In the genomic region with DNA sequence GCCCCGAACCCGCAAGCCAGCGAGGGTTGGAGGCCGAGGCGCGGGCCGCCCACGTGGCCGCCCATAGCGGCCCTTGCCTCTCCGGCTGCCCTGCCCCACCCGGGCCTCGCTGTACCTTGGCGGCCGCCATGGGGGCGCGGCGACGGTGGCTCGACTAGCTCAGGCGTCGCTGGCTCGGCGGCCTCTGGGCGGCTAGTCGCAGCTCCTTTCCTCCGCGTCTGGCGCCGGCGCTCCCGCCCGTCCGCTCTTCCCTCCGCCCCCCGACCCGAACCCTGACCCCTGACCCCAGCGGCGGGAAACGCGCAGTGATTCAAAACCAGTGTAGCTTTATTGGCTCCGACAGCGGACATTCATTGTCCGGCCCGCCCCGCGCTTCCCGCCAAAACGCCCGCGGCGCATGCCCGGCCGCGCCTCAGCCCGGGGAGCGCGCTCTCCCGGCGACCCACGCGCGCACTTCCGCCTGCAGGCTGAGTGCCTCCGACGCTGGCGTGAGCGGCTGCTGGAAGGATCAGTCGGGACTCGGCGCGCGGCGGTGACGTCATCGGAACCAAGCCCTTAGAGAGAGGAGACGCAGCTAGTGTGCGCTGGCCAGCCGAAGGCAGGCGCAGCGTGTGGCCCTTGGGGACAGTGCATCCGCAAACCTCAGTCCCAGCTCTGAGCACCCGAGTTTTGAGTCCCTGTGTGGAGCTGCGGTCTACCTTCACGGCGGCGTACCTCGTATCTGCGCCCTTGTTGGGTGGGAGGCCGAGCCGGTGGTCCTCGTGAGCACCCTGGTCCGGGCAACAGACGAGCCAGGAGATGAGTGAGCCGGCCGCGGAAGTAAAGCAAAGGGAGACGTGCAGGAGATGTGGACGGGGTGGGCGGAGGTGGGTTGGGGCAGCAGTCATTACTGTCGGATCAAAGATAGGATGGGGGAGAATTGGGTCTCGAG, we compare ENCODE assay signal across 7 mouse cellular contexts. TPM values are rescaled to one million over a fixed set of nuclear protein-coding genes. Genes with fewer than 3 reads are reported as not detected.
DNase-seq lines count a peak whose midpoint lies in the region; ATAC-seq and TF ChIP-seq lines count a peak whose summit lies in the region.

Gene Trmt2a, plus strand, starts transcription at position 247 of the 931 bp plus-strand sequence.
Gene Ranbp1, minus strand, starts transcription at position 300 of the 931 bp plus-strand sequence.

- H3K36me3 ChIP-seq in embryonic facial prominence, embryonic 10.5 days (replicated peaks), result peaks cover 73% of the 10 kb centered on the region
- H3K36me3 ChIP-seq in intestine, postnatal 0 days (ENCODE audit: control insufficient read depth, insufficient read depth), result peaks cover 53% of the 10 kb centered on the region
- peaks cover 65% of the 10 kb centered on the region for H3K36me3 ChIP-seq in midbrain, embryonic 12.5 days
- H3K36me3 ChIP-seq in small intestine, adult 2 months (ENCODE audit: control insufficient read depth, insufficient read depth, low read length), result peaks cover 44% of the 10 kb centered on the region

- peaks cover 47% of the 10 kb centered on the region for H3K4me1 ChIP-seq in embryonic facial prominence, embryonic 10.5 days
- 0 out of 2 replicates have a peak, but pooled peaks cover 8% of the 10 kb centered on the region for H3K4me1 ChIP-seq in intestine, postnatal 0 days (replicated peaks; ENCODE audit: control insufficient read depth, insufficient read depth, low read length)
- H3K4me1 ChIP-seq in midbrain, embryonic 12.5 days, result peaks cover 42% of the 10 kb centered on the region
- peaks cover 5% of the 10 kb centered on the region for H3K4me1 ChIP-seq in small intestine, adult 2 months (ENCODE audit: control insufficient read depth, insufficient read depth, insufficient read length, low read length)

- H3K27me3 ChIP-seq in embryonic facial prominence, embryonic 10.5 days (replicated peaks; ENCODE audit: low read depth, poor library complexity, severe bottlenecking), result no peaks in the 10 kb centered on the region
- no peaks in the 10 kb centered on the region for H3K27me3 ChIP-seq in intestine, postnatal 0 days (replicated peaks; ENCODE audit: control insufficient read depth, insufficient read depth, low read length)
- H3K27me3 ChIP-seq in midbrain, embryonic 12.5 days, result no peaks in the 10 kb centered on the region
- no peaks in the 10 kb centered on the region for H3K27me3 ChIP-seq in small intestine, adult 2 months (ENCODE audit: control insufficient read depth, insufficient read depth, low read length)

- H3K9me3 ChIP-seq in embryonic facial prominence, embryonic 10.5 days, result no peaks in the 10 kb centered on the region
- no peaks in the 10 kb centered on the region for H3K9me3 ChIP-seq in intestine, postnatal 0 days (ENCODE audit: control insufficient read depth)
- no peaks in the 10 kb centered on the region for H3K9me3 ChIP-seq in midbrain, embryonic 12.5 days

- intact Hi-C loops in left cerebral cortex, postnatal 4 days (cut with DNase I), result no loop called here

- TF ChIP-seq POLR2A in small intestine, adult 2 months (IDR thresholded peaks at IDR 0.05; ENCODE audit: low read depth, low read length), result peak; percentile 60

- H3K27ac ChIP-seq in embryonic facial prominence, embryonic 10.5 days (replicated peaks), result peak within 1 kb of the TSS; percentile 96
- peak within 1 kb of the TSS; percentile 82 for H3K27ac ChIP-seq in intestine, postnatal 0 days (ENCODE audit: low read depth, low read length)
- peak within 1 kb of the TSS; percentile 92 for H3K27ac ChIP-seq in midbrain, embryonic 12.5 days (replicated peaks)
- H3K27ac ChIP-seq in small intestine, adult 2 months (ENCODE audit: insufficient read depth, low read depth, low read length), result peak within 1 kb of the TSS; percentile 57

- H3K4me2 ChIP-seq in intestine, postnatal 0 days (replicated peaks; ENCODE audit: low read depth), result peak within 1 kb of the TSS; percentile 93
- peak within 1 kb of the TSS; percentile 93 for H3K4me2 ChIP-seq in midbrain, embryonic 12.5 days (replicated peaks)

- no peak for TF ChIP-seq CTCF in intestine, postnatal 0 days (IDR thresholded peaks at IDR 0.05; ENCODE audit: low read depth)
- no peak for TF ChIP-seq CTCF in small intestine, adult 2 months (IDR thresholded peaks at IDR 0.05; ENCODE audit: extremely low read depth, insufficient read length, insufficient replicate concordance, low read depth, low read length)

- H3K4me3 ChIP-seq in embryonic facial prominence, embryonic 10.5 days, result peak within 1 kb of the TSS; percentile 77
- H3K4me3 ChIP-seq in intestine, postnatal 0 days (ENCODE audit: low read depth, low read length), result peak within 1 kb of the TSS; percentile 88
- peak within 1 kb of the TSS; percentile 96 for H3K4me3 ChIP-seq in midbrain, embryonic 12.5 days
- H3K4me3 ChIP-seq in small intestine, adult 2 months (ENCODE audit: low read depth, low read length), result peak within 1 kb of the TSS; percentile 78

- WGBS in embryonic facial prominence, embryonic 10.5 days, result under 1% methylated on average over 102 of the region's 102 CpGs
- under 1% methylated on average over 95 of the region's 102 CpGs for WGBS in intestine, postnatal 0 days
- WGBS in midbrain, embryonic 12.5 days, result under 1% methylated on average over 101 of the region's 102 CpGs
- WGBS in small intestine, adult 2 months, result under 1% methylated on average over 102 of the region's 102 CpGs

- H3K9ac ChIP-seq in intestine, postnatal 0 days (ENCODE audit: low read depth, low read length), result peak within 1 kb of the TSS; percentile 86
- peak within 1 kb of the TSS; percentile 92 for H3K9ac ChIP-seq in midbrain, embryonic 12.5 days (replicated peaks)

- peak; percentile 98 for DNase-seq in adrenal gland, postnatal 10 days
- peak; percentile 99 for DNase-seq in embryonic facial prominence, embryonic 10.5 days (ENCODE audit: low spot score)
- DNase-seq in gonadal fat pad, adult 2 months (ENCODE audit: low read depth), result peak; percentile 63
- DNase-seq in left cerebral cortex, postnatal 4 days, result peak; percentile 99

- peak; percentile 96 for ATAC-seq in intestine, postnatal 0 days
- peak; percentile 95 for ATAC-seq in midbrain, embryonic 12.5 days (ENCODE audit: low FRiP score, low read depth)

RNA-seq across cellular contexts. Expression of gene Trmt2a, which starts in this region (rescaled TPM):
- total RNA-seq in adrenal gland, postnatal 10 days (2021), result 10 to 100 TPM; 34.2 to 46.7 TPM
- 116 and 120 TPM in 2 replicates for polyA plus RNA-seq in embryonic facial prominence, embryonic 10.5 days (2016; fragmentation: Nextera tagmentation; extraction: Ambion mirVana)
- polyA plus RNA-seq in gonadal fat pad, adult 2 months (2012; rRNA removed), result 51.0 and 55.1 TPM in 2 replicates
- polyA plus RNA-seq in intestine, postnatal 0 days (2015; fragmentation: Nextera tagmentation; extraction: Ambion mirVana), result 26.1 and 28.7 TPM in 2 replicates
- total RNA-seq in left cerebral cortex, postnatal 4 days (2021), result 10 to 100 TPM; 59.3 to 62.3 TPM
- polyA plus RNA-seq in midbrain, embryonic 12.5 days (2016; fragmentation: Nextera tagmentation; extraction: Ambion mirVana), result 112 and 120 TPM in 2 replicates
- 24.0 and 29.7 TPM in 2 replicates for polyA plus RNA-seq in small intestine, adult 2 months (2012; rRNA removed)

RNA-seq across cellular contexts. Expression of gene Ranbp1, which starts in this region (rescaled TPM):
- total RNA-seq in adrenal gland, postnatal 10 days (2021), result 100 to 1,000 TPM; 123 to 127 TPM
- polyA plus RNA-seq in embryonic facial prominence, embryonic 10.5 days (2016; fragmentation: Nextera tagmentation; extraction: Ambion mirVana), result 1,276 and 1,293 TPM in 2 replicates
- polyA plus RNA-seq in gonadal fat pad, adult 2 months (2012; rRNA removed), result 32.5 and 45.0 TPM in 2 replicates
- 229 and 231 TPM in 2 replicates for polyA plus RNA-seq in intestine, postnatal 0 days (2015; fragmentation: Nextera tagmentation; extraction: Ambion mirVana)
- total RNA-seq in left cerebral cortex, postnatal 4 days (2021), result 100 to 1,000 TPM; 158 to 160 TPM
- polyA plus RNA-seq in midbrain, embryonic 12.5 days (2016; fragmentation: Nextera tagmentation; extraction: Ambion mirVana), result 869 and 888 TPM in 2 replicates
- polyA plus RNA-seq in small intestine, adult 2 months (2012; rRNA removed), result 17.7 and 47.7 TPM in 2 replicates

Comparison
In these comparisons a context has a peak if more than half of its experiments do, and no peak if none do; other contexts are left out.
1. Peak in every context shown above with its lines: DNase-seq, ATAC-seq, H3K4me3 ChIP-seq and H3K27ac ChIP-seq.